Mouse (Mus musculus): ENCODE measurements around the gene Lrmda. TPM values are rescaled to one million over a fixed set of nuclear protein-coding genes. Genes with fewer than 3 reads are reported as not detected.

The Lrmda gene
- total RNA-seq, 2 experiments from 2014 or later = 0.81 TPM; not detected in 1

- intact Hi-C loops (cut with DNase I) = no loop called here
Measured at GRCm38 (mm10) chr14:22345248-22345647, 325.7 kb downstream of the Lrmda start.

GRCm38 (mm10) chr14:22353626-22354025, 334.1 kb downstream of the Lrmda start:
- DNase-seq (ENCODE audit: low spot score in 2 of 2) = no peak
- intact Hi-C loops (cut with DNase I) = no loop called here

More at GRCm38 (mm10) chr14:22345248-22345647, 325.7 kb downstream of the Lrmda start:
- DNase-seq (ENCODE audit: low spot score in 2 of 2) = no peak

GRCm38 (mm10) chr14:22354769-22355574, 335.5 kb downstream of the Lrmda start:
- intact Hi-C loops (cut with DNase I) = no loop called here
- no peak for DNase-seq (ENCODE audit: low spot score in 2 of 2)

- intact Hi-C loops (cut with DNase I) = no loop called here
- DNase-seq (ENCODE audit: low spot score in 2 of 2) = no peak
Measured at GRCm38 (mm10) chr14:22357991-22358503, 338.5 kb downstream of the Lrmda start.

- intact Hi-C loops (cut with DNase I) = no loop called here
- DNase-seq (ENCODE audit: low spot score in 2 of 2) = peak; percentile 14 to 24
Measured at GRCm38 (mm10) chr14:22364010-22364748, 344.7 kb downstream of the Lrmda start.

- peak in 1 of 2 experiments; percentile 4 for DNase-seq (ENCODE audit: low spot score in 2 of 2)
- intact Hi-C loops (cut with DNase I) = no loop called here
Measured at GRCm38 (mm10) chr14:22364771-22365355, 345.4 kb downstream of the Lrmda start.

- intact Hi-C loops (cut with DNase I) = no loop called here
- DNase-seq (ENCODE audit: low spot score in 2 of 2) = no peak
Measured at GRCm38 (mm10) chr14:22367615-22368014, 348.1 kb downstream of the Lrmda start.

- intact Hi-C loops (cut with DNase I) = no loop called here
- no peak for DNase-seq (ENCODE audit: low spot score in 2 of 2)
Measured at GRCm38 (mm10) chr14:22371136-22371535, 351.6 kb downstream of the Lrmda start.

GRCm38 (mm10) chr14:22372666-22373360, 353.3 kb downstream of the Lrmda start:
- intact Hi-C loops (cut with DNase I) = no loop called here
- no peak for DNase-seq (ENCODE audit: low spot score in 2 of 2)

- no peak for DNase-seq (ENCODE audit: low spot score in 2 of 2)
- intact Hi-C loops (cut with DNase I) = no loop called here
Measured at GRCm38 (mm10) chr14:22373361-22373745, 353.8 kb downstream of the Lrmda start.

- intact Hi-C loops (cut with DNase I) = no loop called here
- no peak for DNase-seq (ENCODE audit: low spot score in 2 of 2)
Measured at GRCm38 (mm10) chr14:22377148-22377547, 357.6 kb downstream of the Lrmda start.

GRCm38 (mm10) chr14:22382101-22382500, 362.6 kb downstream of the Lrmda start:
- no peak for DNase-seq (ENCODE audit: low spot score in 2 of 2)
- intact Hi-C loops (cut with DNase I) = no loop called here

GRCm38 (mm10) chr14:22393616-22394015, 374.1 kb downstream of the Lrmda start:
- DNase-seq (ENCODE audit: low spot score in 2 of 2) = no peak
- intact Hi-C loops (cut with DNase I) = no loop called here

- intact Hi-C loops (cut with DNase I) = no loop called here
- DNase-seq (ENCODE audit: low spot score in 2 of 2) = no peak
Measured at GRCm38 (mm10) chr14:22402411-22402810, 382.9 kb downstream of the Lrmda start.

- intact Hi-C loops (cut with DNase I) = no loop called here
Measured at GRCm38 (mm10) chr14:22406623-22407022, 387.1 kb downstream of the Lrmda start.

GRCm38 (mm10) chr14:22410826-22411225, 391.3 kb downstream of the Lrmda start:
- intact Hi-C loops (cut with DNase I) = no loop called here
- DNase-seq (ENCODE audit: low spot score in 2 of 2) = no peak

More at GRCm38 (mm10) chr14:22406623-22407022, 387.1 kb downstream of the Lrmda start:
- no peak for DNase-seq (ENCODE audit: low spot score in 2 of 2)

- DNase-seq (ENCODE audit: low spot score in 2 of 2) = no peak
- intact Hi-C loops (cut with DNase I) = no loop called here
Measured at GRCm38 (mm10) chr14:22413220-22413619, 393.7 kb downstream of the Lrmda start.

GRCm38 (mm10) chr14:22417706-22418105, 398.2 kb downstream of the Lrmda start:
- intact Hi-C loops (cut with DNase I) = no loop called here
- DNase-seq (ENCODE audit: low spot score in 2 of 2) = no peak

- DNase-seq (ENCODE audit: low spot score in 2 of 2) = no peak
- intact Hi-C loops (cut with DNase I) = no loop called here
Measured at GRCm38 (mm10) chr14:22421668-22422067, 402.2 kb downstream of the Lrmda start.

Data from left cerebral cortex, postnatal 36 days (tissue).